Mouse (Mus musculus): ENCODE data around the gene Mrpl14.

Gene Mrpl14

GRCm38 (mm10) chr17:45726249-45726648 is 40.1 kb downstream of the Mrpl14 start:
- no peak for DNase-seq (ENCODE audit: low read depth)

- DNase-seq (ENCODE audit: low read depth), result no peak
Observed at GRCm38 (mm10) chr17:45727481-45727880, 41.4 kb downstream of the Mrpl14 start.

- no peak for DNase-seq (ENCODE audit: low read depth)
Observed at GRCm38 (mm10) chr17:45727983-45728723, 42.0 kb downstream of the Mrpl14 start.

GRCm38 (mm10) chr17:45729387-45729786 is 43.3 kb downstream of the Mrpl14 start:
- no peak for DNase-seq (ENCODE audit: low read depth)

- DNase-seq (ENCODE audit: low read depth), result no peak
Observed at GRCm38 (mm10) chr17:45730696-45731095, 44.6 kb downstream of the Mrpl14 start.

GRCm38 (mm10) chr17:45731172-45731864 is 45.2 kb downstream of the Mrpl14 start:
- DNase-seq (ENCODE audit: low read depth), result no peak

GRCm38 (mm10) chr17:45733038-45733734 is 47.1 kb downstream of the Mrpl14 start:
- DNase-seq (ENCODE audit: low read depth), result no peak

GRCm38 (mm10) chr17:45733735-45734301 is 47.7 kb downstream of the Mrpl14 start, which contains the start of gene 1600014C23Rik:
Gene 1600014C23Rik, minus strand, starts transcription at chr17:45733844.
- no peak for DNase-seq (ENCODE audit: low read depth)

GRCm38 (mm10) chr17:45734333-45734732 is 48.2 kb downstream of the Mrpl14 start:
- DNase-seq (ENCODE audit: low read depth), result no peak

- no peak for DNase-seq (ENCODE audit: low read depth)
Observed at GRCm38 (mm10) chr17:45734881-45735280, 48.8 kb downstream of the Mrpl14 start.

- DNase-seq (ENCODE audit: low read depth), result no peak
Observed at GRCm38 (mm10) chr17:45735382-45736310, 49.5 kb downstream of the Mrpl14 start.

- DNase-seq (ENCODE audit: low read depth), result no peak
Observed at GRCm38 (mm10) chr17:45736311-45737077, 50.4 kb downstream of the Mrpl14 start.

GRCm38 (mm10) chr17:45737078-45737601 is 51.0 kb downstream of the Mrpl14 start:
- no peak for DNase-seq (ENCODE audit: low read depth)

GRCm38 (mm10) chr17:45742371-45743147 is 56.4 kb downstream of the Mrpl14 start:
- no peak for DNase-seq (ENCODE audit: low read depth)

- no peak for DNase-seq (ENCODE audit: low read depth)
Observed at GRCm38 (mm10) chr17:45745629-45746028, 59.5 kb downstream of the Mrpl14 start.

- DNase-seq (ENCODE audit: low read depth), result no peak
Observed at GRCm38 (mm10) chr17:45746755-45747154, 60.6 kb downstream of the Mrpl14 start.

GRCm38 (mm10) chr17:45747293-45747692 is 61.2 kb downstream of the Mrpl14 start:
- DNase-seq (ENCODE audit: low read depth), result no peak
